Mouse (Mus musculus) adrenal gland, adult 2 months (tissue): ENCODE measurements around the gene Samd8. TPM values are rescaled to one million over a fixed set of nuclear protein-coding genes. Genes with fewer than 3 reads are reported as not detected.

Experiments used
- DNase-seq: peaks from one replicate; pipeline ENCODE4 v3.0.0; 2021
- polyA plus RNA-seq: library from polyadenylated mRNA; depleted of rRNA; stranded (reverse); fragments of >200 nt; gene quantifications from 2 replicates; pipeline ENCODE4 v1.2.3, GENCODE M21; 2012
- total RNA-seq, 2 experiments: library from RNA; stranded (reverse); gene quantifications; 2 replicates each; pipeline ENCODE4 v1.2.3; 2021

The Samd8 gene
- total and polyA plus RNA-seq, 3 experiments = 22.2 to 47.5 (median 46.5) TPM

GRCm38 (mm10) chr14:21792250-21792649 is 41.9 kb downstream of the Samd8 start:
- DNase-seq = no peak

- no peak for DNase-seq
Measured at GRCm38 (mm10) chr14:21800641-21801040, 50.3 kb downstream of the Samd8 start.

DNA sequence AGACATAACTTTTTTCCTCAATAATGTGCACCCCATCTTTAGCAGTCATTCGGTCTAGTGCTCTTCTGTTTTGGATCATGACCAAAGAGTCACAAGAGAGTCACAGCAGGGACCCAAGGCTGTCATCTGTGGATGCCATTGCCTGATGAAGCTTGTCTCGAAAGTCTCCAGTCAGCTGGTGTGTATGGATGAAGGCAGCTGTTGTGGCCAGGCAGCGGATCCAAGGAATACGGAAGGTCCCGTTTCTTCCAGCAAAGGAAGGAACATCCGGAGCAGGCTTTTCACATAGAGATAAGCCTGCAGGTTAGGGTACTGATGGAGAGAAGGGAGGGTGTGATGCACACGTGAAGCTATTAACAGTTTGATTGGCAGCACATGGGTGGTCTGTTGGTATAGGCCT is 51.3 kb downstream of the Samd8 start:
- no peak for DNase-seq

- no peak for DNase-seq
Measured at GRCm38 (mm10) chr14:21802543-21803206, 52.3 kb downstream of the Samd8 start.

GRCm38 (mm10) chr14:21806203-21806602 is 55.9 kb downstream of the Samd8 start:
- no peak for DNase-seq

GRCm38 (mm10) chr14:21806631-21807160 is 56.4 kb downstream of the Samd8 start:
- no peak for DNase-seq

GRCm38 (mm10) chr14:21808208-21808922 is 58.0 kb downstream of the Samd8 start:
- peak; percentile 86 for DNase-seq

GRCm38 (mm10) chr14:21809418-21809817 is 59.1 kb downstream of the Samd8 start:
- DNase-seq = no peak

DNA sequence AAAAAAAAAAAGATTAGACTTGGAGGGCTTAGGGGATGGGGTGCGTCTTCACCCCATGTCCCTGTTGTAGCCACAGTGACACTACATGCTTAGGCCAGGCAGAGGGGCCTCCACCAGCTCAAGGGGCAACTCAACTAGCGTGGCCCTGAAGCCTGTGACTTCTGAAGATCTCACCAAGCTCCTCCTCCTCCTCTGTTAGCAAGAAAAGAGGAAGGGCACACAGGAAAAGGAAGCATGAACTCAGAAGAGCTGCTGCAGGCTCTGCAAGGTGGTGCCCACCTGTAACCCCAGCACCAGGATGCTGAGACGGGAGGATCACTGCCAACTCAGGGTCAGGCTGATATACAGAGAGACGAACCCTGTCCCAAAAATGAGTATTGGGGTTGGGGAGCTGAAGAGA is 61.0 kb downstream of the Samd8 start:
- DNase-seq = no peak

GRCm38 (mm10) chr14:21811744-21812393 is 61.5 kb downstream of the Samd8 start:
- peak; percentile 57 for DNase-seq

GRCm38 (mm10) chr14:21812590-21813162 is 62.3 kb downstream of the Samd8 start:
- peak; percentile 66 for DNase-seq

DNA sequence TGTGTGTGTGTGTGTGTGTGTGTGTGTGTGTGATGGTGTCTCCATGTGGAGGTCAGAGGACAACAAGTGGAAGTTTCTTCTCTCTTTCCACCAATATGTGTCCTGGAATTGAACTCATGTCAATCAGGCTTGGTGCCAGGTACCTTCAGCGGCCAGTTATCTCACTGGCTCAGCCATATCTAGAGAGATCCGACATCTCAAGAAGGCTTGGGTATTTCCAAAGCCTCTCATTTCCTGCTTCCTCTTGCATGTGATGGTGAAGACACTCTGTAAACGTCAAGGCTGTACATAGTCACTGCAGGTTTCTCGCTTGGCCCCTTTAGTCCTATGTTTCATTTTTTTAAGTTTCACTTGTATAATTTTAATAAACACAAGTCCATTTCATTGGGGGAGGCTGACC is 62.9 kb downstream of the Samd8 start:
- no peak for DNase-seq

- DNase-seq = peak; percentile 63
Measured at GRCm38 (mm10) chr14:21813847-21814246, 63.5 kb downstream of the Samd8 start.

DNA sequence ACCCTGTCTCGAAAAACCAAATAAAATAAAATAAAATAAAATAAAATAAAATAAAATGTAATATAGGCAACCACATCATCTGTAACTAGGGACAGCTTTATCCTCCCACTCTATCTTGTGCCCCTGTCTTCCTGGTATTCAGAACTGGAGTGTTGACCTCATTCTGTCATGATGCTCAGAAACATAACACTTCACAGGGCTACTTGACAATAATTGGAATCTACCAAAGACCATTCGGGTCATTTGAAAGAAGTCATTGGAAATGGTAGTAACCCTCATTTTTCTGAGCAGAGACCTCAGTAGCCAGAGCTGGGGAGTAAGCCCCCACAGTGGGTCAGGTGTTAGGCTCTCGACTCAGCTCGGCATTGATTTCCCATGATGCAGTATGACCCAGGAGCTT is 64.3 kb downstream of the Samd8 start:
- no peak for DNase-seq

- no peak for DNase-seq
Measured at GRCm38 (mm10) chr14:21816255-21816654, 65.9 kb downstream of the Samd8 start.

DNA sequence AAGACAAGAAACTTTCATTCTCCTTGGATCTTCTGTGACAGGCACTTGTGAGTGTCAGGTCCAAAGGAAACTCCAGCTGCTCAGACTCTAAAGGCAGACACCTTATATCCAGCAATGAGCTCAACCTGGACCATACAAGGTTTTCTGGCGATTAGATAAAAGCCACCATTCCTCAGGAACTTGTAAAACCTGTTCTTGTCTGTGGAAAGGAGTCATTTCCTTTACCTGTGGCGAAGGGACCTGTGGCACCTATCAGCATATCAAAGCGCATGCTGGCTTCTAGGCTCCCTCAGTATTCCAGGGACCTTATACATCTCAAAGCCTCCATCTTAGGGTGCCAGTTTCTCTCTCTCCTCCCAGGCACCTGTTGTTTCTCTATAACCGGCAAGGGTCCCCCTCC is 67.1 kb downstream of the Samd8 start:
- DNase-seq = no peak

- DNase-seq = no peak
Measured at GRCm38 (mm10) chr14:21820880-21821505, 70.7 kb downstream of the Samd8 start.

DNA sequence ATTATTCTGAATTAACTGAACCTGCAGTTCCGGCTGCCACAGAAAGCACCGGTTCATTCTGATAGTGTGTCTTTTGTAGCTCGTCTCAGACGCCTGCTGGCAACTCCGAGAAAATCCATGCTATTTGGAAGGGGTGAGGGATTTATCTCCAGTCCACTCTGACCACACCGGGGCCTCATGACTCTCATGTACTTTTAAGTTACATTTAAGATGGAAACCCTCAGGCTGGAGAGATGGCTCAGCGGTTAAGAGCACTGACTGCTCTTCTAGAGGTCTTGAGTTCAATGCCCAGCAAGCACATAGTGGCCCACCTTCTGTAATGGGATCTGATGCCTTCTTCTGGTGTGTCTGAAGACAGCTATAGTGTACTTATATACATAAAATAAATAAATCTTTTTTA is 72.0 kb downstream of the Samd8 start:
- no peak for DNase-seq

DNA sequence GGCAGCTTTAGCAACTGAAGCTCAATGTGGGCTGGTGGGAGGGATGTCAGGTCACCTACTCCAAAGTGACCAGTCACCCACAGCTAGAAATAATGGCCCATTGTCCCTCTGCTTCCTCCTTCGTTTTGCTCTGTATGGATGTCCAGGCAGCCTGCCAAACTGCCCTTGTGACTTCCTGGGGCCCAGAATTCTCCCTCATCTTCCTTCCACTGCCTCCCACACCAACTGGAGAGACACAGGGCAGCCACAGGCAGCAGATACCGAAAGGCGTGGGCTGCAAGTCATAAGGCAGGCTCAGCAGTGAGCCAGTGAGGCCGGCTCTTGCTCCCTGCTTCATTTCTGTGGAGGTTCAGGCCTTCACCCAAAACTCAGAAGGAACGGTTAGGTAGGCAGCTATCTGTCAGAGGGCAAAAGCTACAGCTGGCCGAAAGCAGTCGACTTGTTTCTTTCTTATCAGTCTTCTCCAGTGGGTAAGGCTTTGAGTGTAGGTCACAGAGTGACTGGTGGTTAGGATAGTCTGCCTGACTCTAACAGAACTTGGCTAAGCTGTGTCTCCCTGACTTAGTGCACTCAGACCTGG is 72.6 kb downstream of the Samd8 start:
- peak; percentile 82 for DNase-seq

- no peak for DNase-seq
Measured at GRCm38 (mm10) chr14:21823897-21824296, 73.6 kb downstream of the Samd8 start.

DNA sequence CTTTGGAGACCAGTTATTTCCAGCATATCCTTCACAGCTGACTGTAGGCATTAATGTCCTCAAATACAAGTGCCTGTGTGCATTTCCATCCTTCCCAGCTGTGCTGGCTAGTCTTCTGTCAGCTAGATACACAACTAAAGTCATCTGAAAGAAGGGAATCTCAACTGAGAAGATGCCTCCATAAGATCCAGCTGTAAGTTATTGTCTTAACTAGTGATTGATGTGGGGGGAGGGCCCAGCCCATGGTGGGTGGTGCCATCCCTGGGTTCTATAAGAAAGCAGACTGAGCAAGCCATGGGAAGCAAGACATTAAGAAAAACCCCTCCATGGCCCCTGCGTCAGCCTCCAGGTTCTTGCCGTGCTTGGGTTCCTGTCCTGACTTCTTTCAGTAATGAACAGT is 74.6 kb downstream of the Samd8 start, which contains the start of gene Vdac2:
Gene Vdac2, plus strand, starts transcription at position 301 of the 400 bp plus-strand sequence.
- DNase-seq = no peak
